Mouse (Mus musculus): ENCODE measurements around the gene Tssk3.
A peak's percentile ranks its signal among the peaks of the same experiment; 100 is the strongest.
"Not testable (repeated sequence)": the region's sequence is repeated elsewhere in the genome, so short reads cannot be mapped to it uniquely, and the experiment has no call there.

The Tssk3 gene

GRCm38 (mm10) chr4:129500607-129501566, 10.1 kb upstream of the Tssk3 start:
- DNase-seq (ENCODE audit: low read depth), result peak; percentile 91

- no peak for DNase-seq (ENCODE audit: low read depth)
Measured at GRCm38 (mm10) chr4:129500017-129500416, 9.2 kb upstream of the Tssk3 start.

DNA sequence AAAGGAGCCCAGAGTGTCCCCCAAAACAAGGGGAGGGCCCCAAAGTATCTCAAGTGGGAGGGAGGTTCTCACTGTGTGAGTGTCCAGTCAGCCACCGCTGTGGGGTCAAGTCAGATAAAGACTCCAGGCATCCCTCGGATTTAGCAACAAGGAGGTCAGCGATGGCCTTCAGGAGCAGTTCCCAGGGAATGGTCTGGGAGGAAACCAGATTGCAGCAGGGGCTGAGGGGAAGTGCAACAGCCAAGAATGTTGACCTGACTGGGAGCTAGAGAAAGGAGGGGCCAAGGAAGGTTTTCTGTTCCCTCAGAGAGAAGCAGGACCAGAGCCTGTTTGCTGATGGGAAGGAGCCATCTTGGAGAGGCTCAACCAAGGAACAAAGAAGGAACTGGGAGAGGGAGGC, 8.1 kb upstream of the Tssk3 start:
- DNase-seq (ENCODE audit: low read depth), result no peak

- peak; percentile 63 for DNase-seq (ENCODE audit: low read depth)
Measured at GRCm38 (mm10) chr4:129496631-129497030, 5.8 kb upstream of the Tssk3 start.

DNA sequence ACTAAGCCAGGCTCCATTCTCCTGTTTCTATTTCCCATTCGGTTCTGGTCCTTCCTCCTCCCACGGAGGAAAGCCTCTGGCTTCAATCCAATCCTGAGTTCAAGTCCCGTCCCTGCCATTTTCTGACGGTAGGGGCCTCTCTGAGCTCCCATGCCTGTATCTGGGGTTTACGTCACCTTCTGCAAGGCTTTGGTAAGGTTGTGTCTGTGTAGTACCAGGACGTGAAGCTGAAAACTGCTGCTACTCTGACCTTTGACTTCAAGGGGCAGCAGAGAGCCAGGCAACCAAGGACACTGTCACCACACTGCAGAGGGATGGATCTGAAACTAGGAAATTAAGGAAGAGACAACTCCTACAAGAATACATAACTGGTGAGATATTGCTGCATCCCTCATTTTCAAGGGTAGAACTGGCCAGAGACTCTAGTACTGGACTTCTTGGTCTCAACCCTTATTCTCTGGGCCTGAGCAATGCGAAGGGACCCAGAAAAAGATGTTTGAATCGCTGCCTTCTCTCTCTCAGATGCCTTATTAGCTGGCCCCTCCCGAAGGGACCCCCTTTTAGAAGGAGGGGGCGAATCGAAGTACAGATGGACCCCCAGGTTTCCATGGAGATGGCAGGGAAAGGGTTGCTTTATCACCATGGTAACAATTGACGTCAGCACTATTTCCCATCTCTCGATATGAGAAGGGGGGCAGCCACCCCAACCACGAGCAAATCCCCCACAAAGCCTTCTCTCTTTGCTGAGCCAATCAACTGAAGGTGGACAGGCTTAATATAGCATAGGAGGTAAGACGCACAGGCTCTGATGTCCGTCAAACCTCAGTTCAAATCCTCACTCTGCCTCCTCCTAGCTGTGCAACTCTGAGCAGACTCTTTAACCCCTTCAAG, 5.1 kb upstream of the Tssk3 start:
- DNase-seq (ENCODE audit: low read depth), result peak; percentile 87

DNA sequence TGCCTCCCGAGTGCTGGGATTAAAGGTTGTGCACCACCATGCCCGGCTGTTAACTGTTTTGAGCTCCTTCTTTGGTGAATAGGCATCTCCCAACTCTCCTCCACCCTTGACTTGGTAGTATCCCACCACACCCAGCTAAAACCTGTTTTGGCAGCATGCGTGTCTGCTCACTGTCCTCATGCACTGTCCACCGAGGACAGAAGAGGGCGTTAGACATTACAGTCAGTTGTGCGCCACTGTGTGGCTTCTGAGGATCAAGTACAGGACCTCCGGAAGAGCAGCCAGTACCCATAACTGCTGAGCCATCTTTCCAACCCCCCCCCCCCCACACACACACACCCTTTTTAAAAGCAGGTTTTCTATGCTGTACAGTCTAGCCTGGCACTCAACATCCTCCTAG, 3.9 kb upstream of the Tssk3 start:
- DNase-seq (ENCODE audit: low read depth), result peak; percentile 73

DNA sequence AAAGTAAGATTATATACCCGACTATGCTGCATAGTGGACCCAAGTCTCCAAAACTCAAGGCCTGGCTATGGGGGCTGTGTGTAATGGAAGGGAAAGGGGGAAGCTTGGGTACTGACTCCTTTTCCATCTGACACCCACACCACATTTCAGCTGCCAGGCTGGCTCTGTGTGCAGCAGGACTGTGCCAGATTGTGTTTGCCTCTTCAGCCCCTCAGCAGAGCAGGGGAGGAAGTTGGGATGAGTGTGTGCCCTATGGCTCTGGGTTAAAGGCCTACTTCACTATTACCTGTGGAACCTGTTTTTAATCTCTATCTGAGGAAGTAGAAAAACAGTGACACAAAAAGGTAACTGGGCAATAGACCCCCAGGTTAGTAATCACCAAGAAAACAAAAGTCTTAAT, 9.7 kb downstream of the Tssk3 start:
- DNase-seq (ENCODE audit: low read depth), result no peak

- DNase-seq (ENCODE audit: low read depth), result no peak
Measured at GRCm38 (mm10) chr4:129479863-129480262, 11.0 kb downstream of the Tssk3 start.

DNA sequence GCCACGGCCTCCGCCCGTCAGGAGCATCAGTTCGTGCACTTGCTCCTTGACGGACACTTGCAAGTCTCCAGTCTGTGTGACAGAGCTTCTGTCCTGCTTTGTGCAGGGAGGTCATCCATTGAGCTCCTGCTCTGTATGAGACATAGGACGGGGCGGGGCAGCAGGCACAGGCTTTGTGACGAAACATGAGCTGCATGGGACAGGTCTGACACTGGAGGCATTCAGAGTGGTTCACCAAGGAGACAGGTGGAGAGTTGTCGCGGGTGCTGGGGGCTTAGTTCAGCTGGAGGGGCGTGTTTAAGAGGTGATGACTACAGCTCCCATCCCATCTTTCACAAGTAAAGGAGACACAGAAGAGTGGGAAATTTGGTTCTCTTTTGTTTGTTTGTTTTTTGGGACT, 14.8 kb downstream of the Tssk3 start:
- no peak for DNase-seq (ENCODE audit: low read depth)

- no peak for DNase-seq (ENCODE audit: low read depth)
Measured at GRCm38 (mm10) chr4:129464286-129464815, 26.5 kb downstream of the Tssk3 start.

DNA sequence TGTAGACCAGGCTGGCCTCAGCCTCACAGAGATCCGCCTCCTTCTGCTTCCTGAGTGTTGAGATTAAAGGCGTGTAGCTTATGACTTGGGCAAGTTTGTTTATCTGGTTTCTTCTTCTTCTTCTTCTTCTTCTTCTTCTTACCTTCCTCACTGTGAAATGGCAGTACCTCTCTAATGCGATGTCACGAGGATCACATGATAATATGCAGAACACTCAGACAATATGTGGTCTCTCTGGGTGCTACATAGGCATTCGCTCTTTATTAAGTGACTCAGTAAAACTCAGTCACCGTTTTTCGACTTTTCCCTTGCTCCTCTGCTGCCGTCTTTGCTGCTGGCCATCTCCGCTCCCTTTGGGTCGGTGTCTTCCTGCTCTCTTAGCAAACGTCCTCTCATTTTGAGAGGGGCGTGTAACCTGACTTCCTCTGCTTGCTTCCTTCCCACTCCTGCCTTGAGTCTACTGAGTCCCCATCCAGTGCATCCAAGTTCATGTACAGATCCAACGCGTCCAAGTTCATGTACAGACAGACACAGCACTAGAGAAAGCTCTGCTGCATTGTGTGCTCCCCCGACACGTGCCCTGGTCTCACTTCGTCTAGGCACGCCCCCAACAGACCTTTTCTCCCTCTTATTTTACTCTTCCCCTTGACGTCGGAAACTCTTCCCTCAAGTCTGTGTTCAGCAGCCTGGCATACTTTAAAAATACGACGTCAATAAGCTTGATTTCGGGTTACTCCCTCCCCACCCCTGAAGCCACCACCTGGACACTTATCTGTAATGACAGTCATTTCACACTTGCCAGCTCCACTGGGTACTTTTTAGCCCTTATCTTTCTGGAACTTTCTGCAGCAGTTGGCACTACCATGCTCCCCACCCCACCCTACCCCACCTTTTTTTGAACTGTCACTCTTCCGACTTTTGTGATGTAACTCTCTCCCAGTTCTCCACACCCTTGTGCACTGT, 27.4 kb downstream of the Tssk3 start:
- DNase-seq (ENCODE audit: low read depth), result no peak

DNA sequence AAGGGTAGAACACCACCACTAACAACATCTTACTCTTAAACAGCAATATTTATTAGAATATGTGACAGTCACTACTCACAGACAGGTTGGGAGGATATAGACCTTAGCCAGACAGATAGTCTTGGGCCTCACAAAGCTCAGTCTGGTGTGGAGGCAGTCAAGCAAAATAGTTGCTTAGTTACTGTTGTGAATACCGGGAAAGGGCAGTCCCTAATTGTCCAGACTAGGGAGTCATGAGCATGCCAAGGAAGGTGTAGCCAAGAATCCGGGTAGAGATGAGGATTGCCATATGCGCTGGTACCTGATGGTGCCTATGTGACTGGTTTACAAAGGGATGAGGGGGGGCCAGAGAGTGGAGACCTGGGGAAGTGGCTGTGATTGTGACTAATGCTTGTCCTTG, 28.7 kb downstream of the Tssk3 start:
- peak; percentile 19 for DNase-seq (ENCODE audit: low read depth)

DNA sequence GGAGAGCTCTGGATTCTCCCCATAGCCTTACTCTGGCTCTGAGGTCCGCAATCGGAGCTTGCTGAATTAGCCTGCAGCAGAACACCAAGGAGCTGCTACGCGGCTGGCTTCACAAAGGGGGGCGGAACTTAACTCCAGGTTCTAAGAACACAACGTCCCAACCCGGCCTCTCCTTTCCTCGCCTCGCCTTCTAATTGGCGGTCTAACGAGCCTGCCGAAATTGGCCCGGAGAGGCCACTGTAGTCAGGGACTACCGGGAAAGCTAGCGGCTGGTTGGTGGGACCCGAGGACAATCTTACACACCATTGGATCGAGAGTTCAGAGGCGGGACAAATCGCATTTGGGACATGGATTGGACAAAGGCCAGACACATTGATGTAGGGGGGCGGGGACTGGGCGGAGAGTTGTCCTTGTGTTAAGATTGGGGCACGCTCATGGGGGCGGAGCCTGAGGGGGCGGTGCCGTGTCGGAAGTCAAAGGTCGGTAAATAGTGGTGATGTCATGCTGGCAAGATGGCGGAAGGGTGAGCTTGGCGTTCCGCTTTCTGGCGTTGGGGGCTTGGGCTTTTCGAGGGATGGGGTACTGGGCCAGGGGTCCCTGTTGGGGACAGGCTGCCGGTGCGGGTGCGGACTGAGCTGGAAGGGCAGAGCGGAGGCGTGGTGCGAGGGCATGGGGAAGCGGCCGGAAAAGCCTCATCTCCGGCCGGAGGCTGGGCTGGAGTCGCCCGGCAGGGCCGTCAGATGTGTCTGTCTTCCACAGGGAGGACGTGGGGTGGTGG, 29.4 kb downstream of the Tssk3 start, which contains the start of gene Bsdc1:
Bsdc1 (plus strand) TSS at position 399 of the 778 bp plus-strand sequence.
- peak; percentile 100 for DNase-seq (ENCODE audit: low read depth)

- no peak for DNase-seq (ENCODE audit: low read depth)
Measured at GRCm38 (mm10) chr4:129460827-129461182, 30.0 kb downstream of the Tssk3 start.

DNA sequence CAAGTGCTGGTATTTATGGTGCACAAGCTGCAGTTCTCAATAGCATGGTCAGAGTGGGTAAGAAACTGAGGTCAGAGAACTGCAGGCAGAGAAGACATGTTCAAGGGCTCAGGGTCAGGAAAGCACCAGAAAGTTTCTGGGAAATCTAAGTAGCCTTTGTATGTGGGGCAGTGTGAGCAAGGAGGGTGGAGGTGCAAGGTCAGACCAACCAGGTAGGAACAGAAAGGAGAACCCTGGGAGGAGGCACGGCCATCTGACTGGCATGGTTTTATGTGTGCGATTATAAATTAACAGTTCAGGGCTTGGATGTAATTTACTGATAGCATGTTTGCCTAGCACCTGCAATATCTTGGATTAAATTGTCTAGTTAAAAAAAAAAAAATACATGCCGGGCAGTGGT, 31.1 kb downstream of the Tssk3 start:
- no peak for DNase-seq (ENCODE audit: low read depth)

DNA sequence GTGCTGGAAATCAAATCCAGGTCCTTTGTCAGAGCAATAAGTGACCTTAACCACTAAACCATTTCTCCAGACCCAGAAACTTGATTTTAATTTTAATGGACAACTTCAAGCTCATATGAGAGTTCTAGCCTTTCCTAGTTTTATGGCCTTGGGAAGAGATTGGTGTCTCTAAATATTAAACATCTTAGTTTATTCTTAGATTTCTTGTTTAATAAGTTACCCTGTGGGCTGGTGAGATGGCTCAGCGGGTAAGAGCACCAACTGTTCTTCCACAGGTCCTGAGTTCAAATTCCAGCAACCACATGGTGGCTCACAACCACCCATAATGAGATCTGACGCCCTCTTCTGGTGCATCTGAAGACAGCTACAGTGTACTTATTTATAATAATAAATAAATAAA, 33.5 kb downstream of the Tssk3 start:
- DNase-seq (ENCODE audit: low read depth), result not testable (repeated sequence)

- DNase-seq (ENCODE audit: low read depth), result no peak
Measured at GRCm38 (mm10) chr4:129456126-129456525, 34.7 kb downstream of the Tssk3 start.

DNA sequence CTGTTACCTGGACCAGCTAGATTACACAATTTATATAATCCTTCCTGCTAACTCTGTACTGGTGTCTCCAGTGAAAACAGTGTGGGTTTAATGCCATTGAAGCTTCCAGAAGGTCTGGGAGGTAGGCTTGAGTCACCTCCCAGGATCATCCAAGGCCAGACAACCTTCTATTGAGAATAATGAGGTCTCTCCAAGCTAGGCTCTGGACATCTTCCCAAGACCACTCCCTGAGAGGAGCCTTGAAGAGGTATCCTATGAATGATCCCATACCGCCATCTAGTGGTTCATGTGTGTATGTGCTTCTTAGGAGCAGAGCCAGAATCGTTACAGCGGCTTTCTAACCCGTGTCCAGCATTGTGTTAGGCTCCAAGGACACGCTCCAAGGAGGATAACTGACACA, 35.6 kb downstream of the Tssk3 start:
- DNase-seq (ENCODE audit: low read depth), result peak; percentile 88

DNA sequence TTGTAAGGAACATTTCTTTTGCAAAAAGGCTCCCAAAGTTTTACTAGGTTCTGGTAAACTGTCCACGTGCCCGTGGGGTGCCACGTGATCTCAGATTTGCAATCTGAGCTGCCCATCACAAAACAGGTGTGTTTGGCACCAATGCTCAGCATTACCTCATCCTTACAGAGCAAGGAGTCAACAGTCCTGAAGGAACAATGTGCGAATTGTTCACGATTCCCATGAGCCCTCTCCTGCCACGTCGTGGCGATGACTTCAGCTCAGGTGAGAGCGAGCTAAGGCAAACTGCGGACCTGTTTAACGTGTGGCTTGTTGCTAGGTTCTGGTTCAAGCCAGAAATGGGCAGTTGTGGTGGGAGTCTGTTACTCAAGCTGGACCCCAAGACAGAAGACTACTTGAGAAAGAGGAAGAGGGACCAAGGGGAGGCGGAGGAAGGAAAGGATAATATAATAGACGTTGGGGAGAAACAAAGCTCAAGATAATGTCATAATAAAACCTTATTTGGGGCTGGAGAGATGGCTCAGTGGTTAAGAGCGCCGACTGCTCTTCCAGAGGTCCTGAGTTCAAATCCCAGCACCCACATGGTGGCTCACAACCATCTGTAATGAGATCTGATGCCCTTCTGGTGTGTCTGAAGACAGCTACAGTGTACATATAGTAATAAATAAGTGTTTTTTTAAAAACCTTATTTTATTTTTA, 39.2 kb downstream of the Tssk3 start:
- no peak for DNase-seq (ENCODE audit: low read depth)

GRCm38 (mm10) chr4:129450851-129451250, 40.0 kb downstream of the Tssk3 start:
- DNase-seq (ENCODE audit: low read depth), result peak; percentile 46

Data from 416B (cell line).